Mouse (Mus musculus) heart, postnatal 0 days (tissue): ENCODE measurements around the gene Zbtb18.

ENCODE experiments used
- CTCF ChIP-seq: IDR thresholded peaks from 2 replicates; pipeline ENCODE4 v1.5.1; 2016; ENCODE audit warnings: antibody characterized with exemption, control low read depth, low read depth
- EP300 ChIP-seq: IDR thresholded peaks from 2 replicates; pipeline ENCODE4 v1.6.1; 2016; ENCODE audit warnings: antibody characterized with exemption, low read depth

GRCm38 (mm10) chr1:177478578-177478977 is 36.4 kb downstream of the Zbtb18 start:
- TF ChIP-seq CTCF (no peak), EP300 (no peak)
